Mouse (Mus musculus): ENCODE data around the gene Jak1.

The Jak1 gene

DNA sequence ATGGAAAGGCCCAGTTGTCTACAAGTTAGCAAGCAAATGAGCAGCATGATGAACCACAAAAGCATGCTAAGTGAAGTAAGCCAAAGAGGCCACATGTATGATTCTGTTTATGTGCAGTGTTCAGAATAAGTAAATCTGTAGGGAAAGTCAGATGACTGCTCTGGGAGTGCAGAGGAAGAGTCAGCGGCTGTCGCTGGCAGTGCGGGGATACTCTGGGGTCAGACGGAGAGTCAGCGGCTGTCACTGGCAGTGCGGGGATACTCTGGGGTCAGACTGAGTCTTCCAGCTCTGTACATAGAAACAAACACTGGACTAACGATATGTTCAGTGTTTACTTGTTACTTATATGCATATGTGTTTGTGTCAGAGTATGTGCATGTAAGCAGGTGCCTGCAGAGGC is 120.3 kb downstream of the Jak1 start:
- DNase-seq (ENCODE audit: low spot score): no peak

DNA sequence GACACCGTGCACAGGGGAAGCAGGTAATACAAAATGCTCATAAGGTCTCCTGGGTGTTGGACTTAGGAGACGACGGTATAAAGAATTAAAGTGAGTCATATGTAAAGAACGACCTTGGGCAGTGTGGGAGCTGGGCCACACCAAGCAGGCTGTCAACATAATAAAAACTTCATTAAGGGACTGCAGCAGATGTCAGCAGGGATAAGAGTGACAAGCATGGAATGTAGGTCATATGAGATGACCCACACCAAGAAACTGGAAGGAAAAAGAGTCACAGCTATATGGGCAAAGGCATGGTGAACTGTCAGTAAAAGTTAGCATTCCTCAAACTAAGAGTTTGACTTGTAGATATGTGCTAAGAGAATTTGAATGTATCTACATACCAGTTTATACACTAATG is 120.7 kb downstream of the Jak1 start:
- DNase-seq (ENCODE audit: low spot score): no peak

DNA sequence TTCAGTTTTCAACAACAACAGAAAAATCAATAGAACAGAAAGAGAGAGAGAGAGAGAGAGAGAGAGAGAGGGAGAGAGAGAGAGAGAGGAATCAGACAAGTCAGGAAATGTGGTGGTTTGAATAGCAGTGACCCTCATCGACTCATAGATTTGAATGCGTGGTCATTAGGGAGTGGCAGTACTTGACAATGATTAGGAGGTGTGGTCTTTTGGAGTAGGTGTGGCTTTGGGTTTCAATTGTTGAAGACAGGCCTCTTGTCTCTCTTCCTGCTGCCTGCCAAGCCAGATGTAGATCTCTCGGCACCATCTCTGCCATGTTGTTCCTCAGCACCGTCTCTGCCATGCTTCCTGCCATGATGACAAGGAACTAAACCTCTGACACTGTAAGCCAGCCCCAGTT is 121.2 kb downstream of the Jak1 start:
- no peak for DNase-seq (ENCODE audit: low spot score)

DNA sequence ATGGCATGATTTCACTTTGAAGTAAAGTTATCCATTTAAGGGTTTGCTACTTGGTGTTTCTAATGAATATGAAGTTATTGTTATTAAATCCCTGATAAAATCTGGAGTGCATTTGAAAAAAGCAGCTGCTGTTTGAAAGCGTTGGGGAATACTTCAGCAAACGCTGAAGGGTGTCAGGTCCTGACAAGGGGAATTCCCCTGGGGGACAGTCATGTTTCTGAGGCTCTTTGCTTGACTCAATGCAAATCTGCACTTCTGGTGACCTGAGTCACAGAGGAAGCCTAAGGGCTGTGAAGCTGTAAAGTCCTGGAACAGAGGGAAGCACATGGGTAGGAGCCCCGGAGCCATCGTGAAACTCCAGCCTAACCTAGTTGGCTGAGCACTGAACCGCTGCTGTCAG is 123.3 kb downstream of the Jak1 start:
- DNase-seq (ENCODE audit: low spot score): no peak

DNA sequence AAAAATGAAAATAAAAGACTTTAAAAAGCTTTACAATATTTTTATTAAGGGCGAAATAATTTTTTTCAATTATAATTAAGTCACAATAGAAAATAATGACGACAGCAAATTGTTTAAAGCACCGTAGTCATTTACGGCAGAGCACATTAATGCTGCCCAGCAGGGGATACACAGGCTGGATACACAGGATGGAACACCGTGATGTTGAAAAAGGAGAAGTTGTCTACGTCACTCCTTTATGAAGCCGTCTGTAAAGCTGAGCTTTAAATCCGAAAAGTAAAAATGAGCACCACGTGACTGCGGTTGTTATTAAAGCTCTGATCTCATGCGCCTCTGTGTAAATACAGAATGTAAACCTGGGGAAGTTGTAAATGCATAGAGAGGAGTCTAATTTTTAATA is 127.1 kb downstream of the Jak1 start:
- no peak for DNase-seq (ENCODE audit: low spot score)

DNA sequence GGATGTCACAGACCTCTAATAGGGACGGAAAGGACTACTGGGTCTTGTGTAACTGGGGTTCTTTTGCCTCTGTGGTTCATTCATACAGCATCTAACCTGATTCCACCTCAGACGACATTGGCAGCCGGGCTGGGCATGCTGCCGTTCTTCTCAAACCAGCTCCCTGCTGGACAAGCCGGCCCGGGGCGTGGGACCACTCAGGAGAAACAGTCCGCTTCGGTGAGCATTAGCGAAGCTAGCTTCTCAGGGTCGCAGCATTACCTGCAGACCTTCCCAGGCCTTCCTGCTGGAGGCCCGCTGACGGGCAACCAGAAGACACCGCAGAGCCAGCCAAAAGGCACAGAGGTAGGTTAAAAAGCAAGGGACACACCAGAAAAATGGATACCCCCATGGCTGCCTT is 129.2 kb downstream of the Jak1 start:
- DNase-seq (ENCODE audit: low spot score): no peak

DNA sequence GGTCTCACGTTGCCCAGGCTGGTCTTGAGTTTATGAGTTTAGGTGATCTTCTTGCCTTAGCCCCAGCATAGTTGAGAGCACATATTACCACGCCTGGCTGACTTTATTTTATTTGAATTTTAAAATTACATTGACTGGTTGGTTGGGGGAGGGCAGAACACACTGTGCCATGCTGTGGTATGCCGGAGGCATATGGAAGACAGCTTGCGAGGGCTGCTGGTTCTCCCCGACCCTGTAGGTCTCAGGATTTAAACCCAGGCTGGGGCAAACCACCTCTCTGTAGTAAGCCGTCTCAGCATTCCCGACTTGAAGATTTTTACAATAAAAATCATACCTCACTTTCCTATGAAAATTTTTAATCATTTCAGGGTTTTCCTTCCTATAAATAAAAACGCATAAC is 130.1 kb downstream of the Jak1 start:
- DNase-seq (ENCODE audit: low spot score): no peak

DNA sequence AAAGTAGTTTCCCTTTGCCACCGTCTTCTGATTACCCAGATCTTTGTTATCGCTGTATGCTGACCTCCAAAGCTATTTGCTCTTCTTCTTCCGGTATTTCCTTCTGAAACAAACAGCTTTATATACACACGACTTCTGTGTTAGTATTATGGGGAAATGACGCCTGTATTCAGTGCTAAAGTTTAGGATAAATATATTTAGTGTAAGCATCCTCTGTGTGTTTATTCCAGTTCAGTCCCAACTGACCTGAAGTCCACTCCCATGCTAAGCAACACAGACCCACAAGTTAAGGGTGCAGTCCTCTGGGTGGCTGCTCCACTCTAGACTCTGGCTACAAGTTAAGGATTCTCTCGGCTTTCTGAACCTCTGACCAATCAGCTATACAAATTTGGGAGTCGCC is 144.1 kb downstream of the Jak1 start:
- DNase-seq (ENCODE audit: low spot score): no peak

DNA sequence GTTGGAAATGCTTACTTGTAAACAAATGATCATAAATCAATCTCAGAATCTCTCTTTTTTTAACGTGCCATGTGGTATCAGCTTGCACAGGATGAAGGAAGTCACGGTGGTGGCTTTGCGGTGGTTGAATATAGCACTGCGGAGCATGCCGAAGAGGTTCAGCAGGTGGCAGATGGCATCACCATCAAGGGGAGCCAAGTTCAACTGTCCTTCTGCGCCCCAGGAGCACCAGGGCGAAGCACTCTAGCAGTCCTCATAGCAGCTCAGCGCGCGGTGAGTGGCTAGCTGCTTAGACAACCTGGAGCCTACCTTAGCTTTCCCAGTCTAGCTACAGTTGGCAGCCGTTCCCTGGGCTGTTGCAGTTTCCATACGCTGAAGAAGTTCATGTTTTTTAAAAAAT is 158.0 kb downstream of the Jak1 start:
- no peak for DNase-seq (ENCODE audit: low spot score)
